Mouse (Mus musculus) small intestine, adult 2 months (tissue): ENCODE measurements around the gene Glud1.

ENCODE experiments used
- CTCF ChIP-seq: fragments of 200-500 bp; IDR thresholded peaks from 2 replicates; pipeline ENCODE4 v1.5.1; 2012; ENCODE audit warnings: low read depth, mild to moderate bottlenecking, control low read depth, inconsistent platforms, low read length, moderate library complexity, mixed read lengths; ENCODE audit not compliant: insufficient replicate concordance, insufficient read length; ENCODE audit errors: extremely low read depth
- POLR2A ChIP-seq: fragments of 200-500 bp; IDR thresholded peaks from 2 replicates; pipeline ENCODE4 v1.6.1; 2012; ENCODE audit warnings: low read depth, mild to moderate bottlenecking, control low read depth, inconsistent platforms, low read length, moderate library complexity

DNA sequence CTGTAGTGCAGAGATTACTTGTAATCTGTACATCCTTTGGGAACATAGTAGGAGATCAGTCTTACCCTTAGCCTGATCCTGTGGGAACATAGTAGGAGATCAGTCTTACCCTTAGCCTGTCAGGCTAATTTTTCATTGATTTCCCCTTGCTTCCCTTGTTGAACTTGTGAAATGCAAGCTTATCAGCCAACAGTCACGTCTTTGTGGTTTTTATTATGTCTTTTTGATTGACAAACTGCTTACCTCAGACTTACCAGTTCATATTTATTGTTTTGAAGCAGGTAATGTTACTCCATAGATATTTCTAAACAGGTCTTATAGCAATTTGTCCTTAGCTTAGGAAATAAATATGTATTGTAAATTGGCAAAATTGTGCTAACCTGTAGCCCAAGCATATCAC is 17.1 kb downstream of the Glud1 start:
- TF ChIP-seq CTCF = no peak
- no peak for TF ChIP-seq POLR2A
